Mouse (Mus musculus): ENCODE results near the gene Slc7a11. TPM values are rescaled to one million over a fixed set of nuclear protein-coding genes. Genes with fewer than 3 reads are reported as not detected.

The Slc7a11 gene
- polyA plus RNA-seq, 3 experiments from 2014 or later = 0.15 to 0.31 TPM; not detected in 1

DNA sequence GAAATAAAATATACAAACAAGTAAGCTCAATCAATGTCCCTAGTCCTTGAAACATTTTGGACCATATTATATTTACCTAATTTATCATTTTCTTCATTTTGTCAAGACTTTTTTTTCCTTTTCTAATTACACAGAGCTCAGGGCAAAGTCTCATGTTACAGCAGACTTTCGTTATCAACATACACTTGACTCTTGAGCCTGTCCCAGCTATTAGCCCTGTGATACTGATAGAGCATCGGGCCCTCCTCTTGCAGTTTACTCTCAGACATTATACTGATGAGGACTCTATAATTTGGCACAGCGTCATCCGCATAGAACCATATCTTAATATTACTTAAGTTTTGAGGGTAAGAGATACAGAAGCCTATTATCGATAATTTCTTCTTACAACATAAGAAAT is 311.2 kb downstream of the Slc7a11 start:
- no peak for ATAC-seq

DNA sequence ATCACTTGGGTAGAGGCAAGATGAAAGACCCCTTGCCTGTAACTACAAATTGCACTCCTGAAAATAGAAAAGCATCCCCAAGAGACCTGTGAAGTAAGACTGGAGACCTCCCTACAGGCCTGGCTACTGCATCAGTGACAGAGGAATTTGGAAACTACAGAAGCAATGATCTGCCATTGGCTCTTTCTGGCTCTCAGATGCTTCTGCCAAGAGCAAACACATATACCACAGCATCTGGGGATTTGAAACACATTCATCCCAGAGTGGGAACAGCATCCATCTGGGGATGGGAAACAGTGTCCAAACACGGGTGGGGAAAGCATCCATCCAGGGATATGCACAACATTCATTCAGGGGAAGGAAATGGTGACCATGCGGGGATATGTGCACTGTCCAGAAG is 313.1 kb downstream of the Slc7a11 start:
- ATAC-seq = no peak

GRCm38 (mm10) chr3:50121001-50121400 is 322.4 kb downstream of the Slc7a11 start:
- no peak for ATAC-seq

- ATAC-seq = no peak
These were observed 327.1 kb downstream of the Slc7a11 start for GRCm38 (mm10) chr3:50116266-50116665.

DNA sequence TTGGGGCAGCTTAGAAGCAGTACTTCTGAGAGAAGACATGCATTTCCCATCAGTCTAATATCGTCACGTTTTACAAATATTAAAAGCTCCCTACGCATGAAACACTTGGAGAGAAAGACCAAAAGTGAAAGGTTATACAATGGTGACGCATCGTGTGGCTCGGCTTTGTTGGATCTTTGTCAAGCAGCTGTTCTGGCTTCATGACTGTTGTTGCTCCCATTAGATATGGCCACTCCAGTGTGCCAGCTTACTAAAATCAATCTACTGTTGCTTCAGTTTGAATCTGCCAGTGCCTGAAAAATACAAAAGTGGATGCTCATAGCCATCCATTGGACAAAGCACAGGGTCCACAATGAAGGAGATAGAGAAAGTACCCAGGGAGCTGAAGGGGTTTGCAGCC is 337.9 kb downstream of the Slc7a11 start:
- no peak for ATAC-seq

GRCm38 (mm10) chr3:50094404-50095092 is 348.9 kb downstream of the Slc7a11 start:
- no peak for ATAC-seq

DNA sequence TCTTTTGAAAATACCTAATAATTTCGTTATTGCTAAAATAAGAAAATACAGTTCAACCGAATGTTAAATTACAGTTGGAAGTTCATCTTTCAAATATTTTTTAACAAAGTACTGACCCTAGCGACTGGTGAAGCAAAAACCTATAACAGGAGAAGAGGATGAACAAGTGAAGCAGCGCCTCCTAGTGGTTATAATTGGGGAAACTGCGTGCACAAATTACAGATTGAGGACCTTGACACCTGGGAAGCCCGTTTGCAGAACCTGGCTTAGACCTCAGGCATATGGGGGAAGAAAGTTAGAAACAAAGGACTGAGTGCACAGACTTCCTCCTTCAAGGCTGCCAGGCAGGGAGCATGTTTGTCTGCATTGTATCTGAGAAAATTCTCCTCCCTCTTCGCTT is 366.4 kb downstream of the Slc7a11 start:
- no peak for ATAC-seq

DNA sequence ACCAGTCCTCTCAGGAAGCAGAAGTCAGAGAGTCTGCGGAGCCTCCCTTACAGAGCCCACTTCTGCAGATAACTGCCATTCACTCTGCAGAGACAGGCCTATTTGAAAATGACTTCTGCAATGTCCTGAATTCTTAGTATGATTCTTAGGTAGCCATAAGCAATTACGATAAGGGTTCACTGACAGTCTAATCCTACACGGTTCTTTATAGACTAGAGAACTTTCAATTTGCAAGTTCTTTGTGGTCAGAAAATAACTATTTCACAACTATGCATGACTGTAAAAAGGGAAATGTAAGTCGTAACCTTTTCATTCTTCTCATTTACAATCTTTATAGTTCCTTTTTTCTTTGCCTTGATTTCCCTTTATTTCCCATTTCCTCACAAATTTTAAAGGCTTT is 380.0 kb downstream of the Slc7a11 start:
- no peak for ATAC-seq

- ATAC-seq = no peak
These were observed 398.7 kb downstream of the Slc7a11 start for GRCm38 (mm10) chr3:50044666-50045065.

DNA sequence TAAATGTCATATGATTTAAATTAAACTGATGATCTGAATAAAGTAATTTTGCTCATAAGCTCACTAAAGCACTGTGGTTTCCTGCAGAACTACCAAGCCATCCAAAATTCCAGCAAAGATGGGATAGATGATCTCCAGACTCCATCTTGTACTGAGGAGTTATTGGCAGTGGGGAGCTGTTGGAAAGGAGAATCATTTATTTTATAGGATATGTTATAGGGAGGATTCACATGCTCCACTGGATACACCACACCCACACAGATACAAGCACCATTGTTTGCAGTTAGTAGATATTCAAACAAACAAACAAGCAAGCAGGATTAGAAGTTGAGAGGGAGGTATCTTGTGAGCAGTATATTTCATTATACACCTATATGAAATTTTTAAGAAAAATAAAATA is 399.3 kb downstream of the Slc7a11 start:
- ATAC-seq = no peak

- ATAC-seq = no peak
These were observed 402.3 kb downstream of the Slc7a11 start for GRCm38 (mm10) chr3:50041141-50041540.

DNA sequence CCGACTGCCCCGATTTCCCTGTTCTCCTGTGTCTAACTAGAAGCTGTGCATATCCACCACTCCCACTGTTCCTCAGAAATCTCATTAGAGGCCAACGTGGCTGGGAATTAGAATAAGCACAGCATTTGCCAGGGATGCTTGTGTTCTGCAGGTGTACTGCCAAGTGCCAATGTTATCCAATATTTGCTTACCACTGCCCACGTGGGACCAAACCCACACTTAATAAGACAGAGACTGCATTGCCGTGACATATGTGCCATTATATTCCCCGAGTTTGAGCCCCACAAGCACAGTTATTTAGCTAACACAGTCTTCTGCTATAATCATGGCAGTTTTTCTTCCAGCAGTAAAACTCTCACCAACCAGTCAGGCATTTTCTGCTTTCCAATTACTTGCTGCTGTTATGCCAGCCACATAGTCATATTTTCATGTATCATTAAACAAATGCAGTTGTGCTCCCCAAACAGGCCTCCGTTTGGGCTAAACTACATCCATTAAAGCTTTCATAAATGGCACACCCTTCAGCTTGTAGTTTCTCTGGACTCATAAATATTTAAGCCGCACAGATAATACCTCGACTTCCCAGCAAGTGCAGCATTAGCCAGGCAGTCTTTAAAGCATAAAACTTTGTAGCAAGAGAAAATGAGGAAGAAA is 407.4 kb downstream of the Slc7a11 start:
- no peak for ATAC-seq

DNA sequence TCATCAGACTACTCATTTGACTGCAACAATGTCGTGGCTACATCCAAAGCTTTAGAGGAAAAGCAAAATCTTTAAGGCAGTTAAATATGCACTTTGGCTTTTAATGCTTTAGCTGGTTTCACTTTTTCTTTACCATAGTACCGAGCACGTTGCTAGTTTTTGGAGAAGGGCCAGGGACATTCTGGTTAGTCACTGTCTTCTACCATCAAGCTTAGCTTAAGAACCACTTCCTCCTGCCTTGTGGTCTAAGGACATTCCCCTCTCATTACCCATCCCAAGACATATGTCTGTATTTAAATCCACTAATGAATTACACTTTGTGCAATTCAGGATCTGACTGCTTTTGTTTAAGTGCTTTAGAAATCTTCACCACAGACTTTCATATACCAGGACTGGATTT is 410.1 kb downstream of the Slc7a11 start:
- ATAC-seq = no peak

GRCm38 (mm10) chr3:50026039-50026438 is 417.4 kb downstream of the Slc7a11 start:
- no peak for ATAC-seq

DNA sequence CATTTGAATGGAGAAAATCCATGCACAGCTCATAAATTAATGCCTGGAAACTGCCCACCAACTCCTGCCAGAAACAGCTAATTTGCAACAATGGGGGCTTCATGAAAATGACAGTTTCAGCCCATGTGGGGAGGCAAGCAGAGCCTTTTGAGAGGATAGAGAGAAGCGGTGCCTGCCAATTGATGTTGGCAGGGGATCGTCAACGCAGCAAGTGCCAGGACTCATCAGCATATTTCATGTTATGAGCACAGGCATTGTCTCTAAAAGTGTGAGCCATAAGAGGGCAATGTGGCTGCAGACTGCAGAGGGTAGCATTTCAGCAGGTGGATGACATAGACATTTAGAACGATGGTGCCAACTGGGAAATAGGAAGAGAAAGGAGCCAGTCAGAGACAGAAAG is 429.0 kb downstream of the Slc7a11 start:
- ATAC-seq = no peak

GRCm38 (mm10) chr3:50012012-50012411 is 431.4 kb downstream of the Slc7a11 start:
- no peak for ATAC-seq

GRCm38 (mm10) chr3:50003970-50004683 is 439.3 kb downstream of the Slc7a11 start:
- no peak for ATAC-seq

DNA sequence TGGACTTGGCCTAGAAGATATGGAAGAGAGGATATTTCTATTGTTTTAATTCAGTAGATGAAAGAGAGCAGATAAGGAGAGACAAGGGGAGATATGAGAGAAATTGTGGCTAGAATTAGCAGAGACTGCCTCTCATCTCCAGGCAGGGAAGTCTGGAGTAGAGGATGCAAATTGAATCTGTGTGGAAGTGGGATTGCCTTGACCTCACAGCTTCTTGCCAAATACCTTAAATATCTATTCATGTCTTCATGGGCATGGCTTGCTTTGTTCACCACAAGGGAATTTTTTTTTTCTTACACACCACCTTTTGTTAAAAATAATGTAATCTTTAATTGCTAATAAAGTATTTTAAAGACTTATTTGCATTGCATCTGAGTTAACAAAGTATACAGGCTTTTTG is 441.3 kb downstream of the Slc7a11 start:
- ATAC-seq = no peak

DNA sequence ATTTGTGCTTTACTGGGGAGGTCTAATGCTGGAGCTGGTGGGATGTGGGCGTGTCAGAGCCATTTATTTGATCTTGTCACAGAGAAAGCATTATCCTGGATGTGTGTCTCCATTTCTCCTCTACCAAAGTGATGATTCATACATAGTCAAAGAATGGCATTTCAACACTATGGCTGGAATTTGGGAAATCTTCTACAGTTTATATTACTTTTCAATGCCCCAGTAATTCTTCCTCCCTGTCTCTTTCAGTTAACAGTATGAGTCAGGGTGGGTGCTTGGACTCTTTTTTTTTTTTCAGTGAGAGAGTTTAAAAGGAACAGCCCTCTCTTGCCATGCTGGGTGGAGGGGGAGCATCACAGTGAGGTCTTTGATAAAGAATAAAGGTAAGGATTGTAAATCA is 441.8 kb downstream of the Slc7a11 start:
- no peak for ATAC-seq

DNA sequence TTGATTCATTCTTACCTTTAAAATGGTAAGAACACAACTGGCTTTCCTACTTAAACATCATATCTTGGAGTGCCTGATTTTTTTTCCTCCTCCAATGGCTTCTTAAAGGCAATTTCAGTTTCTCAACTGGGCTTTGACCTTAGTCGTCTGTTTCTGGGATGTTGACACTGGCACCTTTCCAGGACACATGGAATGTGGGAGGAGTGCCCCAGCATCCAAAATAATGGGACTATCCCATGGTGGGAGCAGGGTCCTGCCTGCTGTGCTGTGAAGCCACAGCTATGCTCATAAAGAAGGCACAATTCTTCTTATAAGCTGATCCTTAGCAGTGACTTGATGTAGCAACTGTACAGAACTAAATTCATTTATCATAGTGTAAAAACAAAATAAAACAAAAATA is 450.5 kb downstream of the Slc7a11 start:
- no peak for ATAC-seq

DNA sequence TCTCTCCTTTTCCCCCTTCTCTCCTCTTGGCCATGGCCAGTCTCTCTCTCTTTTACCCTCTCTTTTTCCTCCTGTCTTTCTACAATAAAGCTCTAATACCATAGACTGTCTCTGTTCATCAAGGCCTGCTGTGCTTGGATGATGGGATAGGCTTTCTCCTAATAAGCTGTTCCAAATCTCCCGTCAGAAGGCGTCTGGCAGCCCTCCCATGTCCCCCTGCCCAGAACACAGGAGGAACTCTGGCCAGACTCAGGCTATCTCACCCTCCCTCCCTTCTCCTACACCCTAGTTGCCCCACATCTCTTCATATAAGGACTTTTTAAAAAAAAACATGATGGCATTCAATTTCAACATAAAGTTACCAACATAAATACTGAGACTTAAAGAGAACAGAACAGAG is 456.2 kb downstream of the Slc7a11 start:
- no peak for ATAC-seq

GRCm38 (mm10) chr3:49984795-49985194 is 458.6 kb downstream of the Slc7a11 start:
- ATAC-seq = no peak

- ATAC-seq = no peak
These were observed 459.8 kb downstream of the Slc7a11 start for GRCm38 (mm10) chr3:49983429-49984268.
